ENCODE assay signal across 18 mouse cellular contexts in the genomic region with DNA sequence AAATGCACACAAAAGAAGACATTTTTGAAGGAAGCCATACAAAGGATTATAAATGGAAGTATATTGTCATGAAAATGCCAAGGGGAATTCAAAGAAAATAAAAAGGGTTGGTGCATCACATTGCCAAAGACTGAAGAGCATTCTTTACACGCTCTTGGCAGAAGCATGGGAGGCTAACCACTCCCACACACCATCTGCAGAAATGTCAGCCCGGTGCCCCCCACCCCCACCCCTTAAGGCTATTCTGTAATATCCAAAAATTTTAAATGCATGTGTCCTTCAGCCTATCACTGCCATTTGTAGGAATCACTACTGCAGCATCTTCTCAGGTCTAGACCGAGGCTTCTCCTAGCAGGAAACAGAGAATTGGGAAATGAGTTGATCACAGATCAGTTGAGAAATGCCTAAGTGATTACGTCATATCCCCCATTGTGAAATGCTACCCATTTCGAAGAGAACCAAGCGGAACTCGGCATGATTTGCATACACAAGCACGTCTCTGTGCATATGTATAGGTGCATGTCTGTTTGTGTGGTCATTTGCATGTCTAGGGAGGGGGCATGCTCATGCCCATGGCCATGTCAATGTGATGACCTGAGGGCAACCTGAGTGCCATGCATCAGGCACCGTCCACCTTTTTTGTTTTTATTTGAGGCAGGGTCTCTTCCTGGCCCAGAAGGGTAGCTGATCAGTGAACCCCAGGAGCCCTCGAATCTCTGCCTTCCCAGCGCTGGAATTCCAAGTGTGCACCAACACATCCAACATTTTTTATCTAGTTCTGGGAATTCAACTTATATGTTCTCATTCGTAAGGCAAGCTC.
A peak's percentile ranks its signal among the peaks of the same experiment; 100 is the strongest.
DNase-seq lines count a peak whose midpoint lies in the region; ATAC-seq and TF ChIP-seq lines count a peak whose summit lies in the region.
"Had no signal": no experiment of that assay in that cellular context is flagged by ENCODE, and none has a peak within 500 bp of the region (broad histone marks: within the 10 kb centered on the region; RNA-seq: fewer than 3 reads in every experiment).

No protein-coding gene starts in this region.

- no peak overlapping the region for H3K4me3 ChIP-seq in forebrain, embryonic 12.5 days (replicated peaks)
- H3K4me3 ChIP-seq in forebrain, embryonic 10.5 days: no peak overlapping the region
- H3K4me3 ChIP-seq in liver, embryonic 14.5 days (ENCODE audit: insufficient read depth in 1 of 2, low read depth in 2 of 2, low read length in 2 of 2): no peak overlapping the region
- H3K4me3 ChIP-seq: neural tube, embryonic 15.5 days; stomach, embryonic 15.5 days had no signal

- H3K4me1 ChIP-seq in forebrain, embryonic 12.5 days: peaks cover 26% of the 10 kb centered on the region
- peaks cover 24% of the 10 kb centered on the region for H3K4me1 ChIP-seq in forebrain, embryonic 10.5 days
- H3K4me1 ChIP-seq in liver, embryonic 14.5 days (replicated peaks; ENCODE audit: control insufficient read depth in 2 of 2, insufficient read depth in 2 of 2, low read length in 1 of 2): no peaks in the 10 kb centered on the region
- H3K4me1 ChIP-seq: stomach, embryonic 15.5 days had no signal

- no peaks in the 10 kb centered on the region for H3K27me3 ChIP-seq in forebrain, embryonic 12.5 days
- 0 out of 2 replicates have a peak, but pooled peaks cover 6% of the 10 kb centered on the region for H3K27me3 ChIP-seq in forebrain, embryonic 10.5 days (ENCODE audit: poor library complexity, severe bottlenecking)
- H3K27me3 ChIP-seq in liver, embryonic 14.5 days (ENCODE audit: control insufficient read depth, insufficient read depth, low read length): no peaks in the 10 kb centered on the region
- H3K27me3 ChIP-seq: neural tube, embryonic 15.5 days; stomach, embryonic 15.5 days had no signal

- WGBS in forebrain, embryonic 12.5 days: 62% methylated on average over 12 of the region's 12 CpGs
- WGBS in forebrain, embryonic 10.5 days: 86% methylated on average over 12 of the region's 12 CpGs
- WGBS in liver, embryonic 14.5 days (ENCODE audit: insufficient replicate concordance): 40% methylated on average over 12 of the region's 12 CpGs

- DNase-seq in forebrain, embryonic 10.5 days (ENCODE audit: extremely low spot score, low spot score): no peak
- peak in 2 of 3 experiments; percentile 2 to 16 for DNase-seq in liver, embryonic 14.5 days (ENCODE audit: low read depth in 3 of 3, low spot score in 3 of 3)
- DNase-seq in liver (no peak), R1 (ENCODE audit: low read depth, low spot score) (peak; percentile 75)
- DNase-seq in monocyte, adult 2 months (ENCODE audit: low read depth in 1 of 2, low spot score in 2 of 2): peak; percentile 15 to 42
- no peak for DNase-seq in urinary bladder, postnatal 14 days (ENCODE audit: low spot score)
- DNase-seq: adrenal gland, adult 2 months; cerebellum, adult 8-10 months; embryo, embryonic 11 days; gastrocnemius, postnatal 36 days; kidney, adult 9 months; layer of hippocampus, postnatal 36 days; spleen, adult 18-20 months had no signal

- H3K27ac ChIP-seq in forebrain, embryonic 12.5 days: no peak overlapping the region
- no peak overlapping the region for H3K27ac ChIP-seq in forebrain, embryonic 10.5 days
- H3K27ac ChIP-seq in liver, embryonic 14.5 days: no peak overlapping the region
- H3K27ac ChIP-seq: neural tube, embryonic 15.5 days; stomach, embryonic 15.5 days had no signal

- no peak overlapping the region for H3K9ac ChIP-seq in forebrain, embryonic 12.5 days
- no peak overlapping the region for H3K9ac ChIP-seq in liver, embryonic 14.5 days (replicated peaks)
- H3K9ac ChIP-seq: neural tube, embryonic 15.5 days; stomach, embryonic 15.5 days had no signal

- no peaks in the 10 kb centered on the region for H3K9me3 ChIP-seq in forebrain, embryonic 12.5 days
- H3K9me3 ChIP-seq in forebrain, embryonic 10.5 days: peaks cover 3% of the 10 kb centered on the region; the same call in 1 of the 2 replicates
- no peaks in the 10 kb centered on the region for H3K9me3 ChIP-seq in liver, embryonic 14.5 days (ENCODE audit: control insufficient read depth, low read length)
- H3K9me3 ChIP-seq: neural tube, embryonic 15.5 days; stomach, embryonic 15.5 days had no signal

- TF ChIP-seq EP300 in liver, embryonic 14.5 days (IDR thresholded peaks at IDR 0.05; ENCODE audit: low read depth): no peak

- H3K4me2 ChIP-seq in forebrain, embryonic 12.5 days: no peak overlapping the region
- no peak overlapping the region for H3K4me2 ChIP-seq in liver, embryonic 14.5 days (ENCODE audit: low read depth)
- H3K4me2 ChIP-seq: liver, embryonic 11.5 days; neural tube, embryonic 15.5 days; stomach, embryonic 15.5 days had no signal

- TF ChIP-seq CTCF in liver, embryonic 14.5 days (IDR thresholded peaks at IDR 0.05; ENCODE audit: low read depth): no peak

- ATAC-seq in forebrain, embryonic 12.5 days (ENCODE audit: low FRiP score): 0 out of 2 replicates have a peak, but pooled peaks have one; percentile 39
- no peak for ATAC-seq in liver, embryonic 14.5 days (ENCODE audit: insufficient read depth)
- no peak for ATAC-seq in CD4-positive, CD25-positive, alpha-beta regulatory T cell, adult 4 months

- 0 out of 2 replicates have a peak, but pooled peaks cover 6% of the 10 kb centered on the region for H3K36me3 ChIP-seq in forebrain, embryonic 12.5 days (replicated peaks)
- peaks cover 4% of the 10 kb centered on the region for H3K36me3 ChIP-seq in forebrain, embryonic 10.5 days (replicated peaks)
- H3K36me3 ChIP-seq in liver, embryonic 14.5 days (replicated peaks; ENCODE audit: control insufficient read depth, insufficient read depth, low read depth): no peaks in the 10 kb centered on the region
- H3K36me3 ChIP-seq: neural tube, embryonic 15.5 days; stomach, embryonic 15.5 days had no signal

Comparison
In these comparisons a context has a peak if more than half of its experiments do, and no peak if none do; other contexts are left out.
1. DNase-seq: peak in liver, embryonic 14.5 days (2 of 3), R1 (single experiment) and monocyte, adult 2 months (2 of 2); none in forebrain, embryonic 10.5 days (single experiment), liver (single experiment) and urinary bladder, postnatal 14 days (single experiment).